Mouse (Mus musculus) gastrocnemius, adult 8-10 months (tissue): Measurements from ENCODE around the gene Pds5a. TPM values are rescaled to one million over a fixed set of nuclear protein-coding genes. Genes with fewer than 3 reads are reported as not detected.
A peak's percentile ranks its signal among the peaks of the same experiment; 100 is the strongest.
"Not testable (repeated sequence)": the region's sequence is repeated elsewhere in the genome, so short reads cannot be mapped to it uniquely, and the experiment has no call there.

Experiments used
- DNase-seq, 2 experiments: peaks; one replicate each; pipeline ENCODE4 v3.0.0; 2022; ENCODE audit warnings: low spot score in 2 of 2
- total RNA-seq, 4 experiments: library from RNA; stranded (reverse); gene quantifications; 2 replicates each; pipeline ENCODE4 v1.2.4; 2022

Pds5a gene
- total RNA-seq, 4 experiments from 2014 or later = 37.4 to 55.3 (median 41.5) TPM

DNA sequence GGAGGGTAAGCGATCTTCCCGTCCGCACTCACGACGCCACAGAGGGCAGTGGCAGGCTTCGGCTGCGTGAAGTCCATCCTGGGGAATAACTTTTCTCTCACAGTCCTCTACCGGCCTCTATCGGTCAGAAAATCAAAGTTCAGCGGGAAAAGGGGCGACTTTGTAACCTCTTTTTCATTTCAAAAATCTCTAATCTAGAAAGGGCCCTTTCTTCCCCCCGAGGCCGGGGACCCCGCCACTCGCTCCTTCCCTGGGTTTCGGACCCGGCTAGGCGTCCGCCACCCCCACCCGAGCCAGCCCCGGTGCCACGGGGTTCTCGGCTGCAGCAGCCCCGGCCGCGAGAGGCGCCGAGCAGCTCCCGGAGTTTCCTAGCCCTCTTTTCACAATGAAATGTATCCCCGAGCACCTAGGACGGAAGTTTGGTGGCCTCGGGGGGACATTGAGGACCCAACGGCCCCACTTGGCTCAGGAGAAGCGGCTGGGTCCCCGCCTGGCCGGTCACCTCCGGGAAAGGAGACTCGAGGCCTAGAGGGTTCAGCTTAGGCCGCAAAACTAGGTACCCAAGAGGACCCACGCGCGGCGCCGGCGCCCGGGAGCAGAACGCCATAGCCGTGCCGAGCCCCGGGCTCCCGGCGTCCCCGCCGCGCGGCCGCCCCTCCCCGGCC lies 1.1 kb downstream of the Pds5a start:
- peak; percentile 41 to 52 for DNase-seq

DNA sequence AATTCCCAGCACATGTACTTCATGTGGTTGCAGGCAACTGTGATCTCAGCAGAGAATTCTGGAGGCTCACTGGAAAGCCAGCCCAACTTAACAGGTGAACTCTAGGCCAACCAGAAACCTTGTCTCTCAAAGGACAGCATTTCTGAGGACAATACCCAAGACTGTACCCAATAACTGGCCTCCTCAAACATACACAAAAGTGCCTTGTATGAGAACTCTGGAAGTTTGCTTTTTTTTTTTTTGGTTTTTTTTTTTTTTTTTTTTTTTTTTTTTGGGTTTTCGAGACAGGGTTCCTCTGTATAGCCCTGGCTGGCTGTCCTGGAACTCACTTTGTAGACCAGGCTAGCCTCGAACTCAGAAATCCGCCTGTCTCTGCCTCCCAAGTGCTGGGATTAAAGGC lies 4.0 kb downstream of the Pds5a start:
- DNase-seq = not testable (repeated sequence)

DNA sequence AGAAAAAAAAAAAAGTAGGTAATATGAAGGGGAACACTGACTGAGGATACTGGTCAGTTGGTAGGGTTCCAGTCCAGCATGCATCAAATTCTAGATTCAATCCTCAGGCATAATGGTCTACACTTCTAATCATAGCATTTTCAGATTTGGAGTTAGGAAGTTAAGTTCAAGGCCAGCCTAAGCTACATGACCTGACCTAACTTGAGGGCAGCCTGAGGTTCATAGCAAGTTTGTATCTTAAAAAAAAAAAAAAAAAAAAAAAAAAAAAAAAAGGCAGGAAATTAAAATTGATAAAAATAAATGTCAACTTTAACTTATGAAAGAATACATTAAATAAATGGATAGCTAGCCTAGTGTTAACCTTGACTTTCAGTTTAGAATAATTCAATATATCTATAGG lies 5.1 kb downstream of the Pds5a start:
- DNase-seq = no peak

DNA sequence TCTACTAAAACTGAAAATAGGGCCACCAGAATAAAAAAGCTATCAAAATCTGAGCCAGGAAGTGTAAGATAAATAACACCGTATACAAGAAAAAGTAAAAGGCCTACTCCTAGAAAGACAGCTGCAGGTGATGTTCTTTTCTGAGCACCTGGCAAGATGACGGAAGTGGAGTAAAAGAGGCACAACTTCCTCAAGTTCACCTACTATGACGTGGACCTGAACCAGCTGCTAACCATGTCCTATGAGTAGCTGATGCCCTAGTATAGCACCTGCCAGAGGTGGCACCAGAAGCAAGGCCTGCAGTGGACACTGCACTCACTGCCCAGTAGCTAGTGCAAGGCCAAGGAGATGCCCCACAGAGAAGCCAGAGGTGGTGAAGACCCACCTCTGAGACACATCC lies 9.3 kb downstream of the Pds5a start:
- DNase-seq = no peak

DNA sequence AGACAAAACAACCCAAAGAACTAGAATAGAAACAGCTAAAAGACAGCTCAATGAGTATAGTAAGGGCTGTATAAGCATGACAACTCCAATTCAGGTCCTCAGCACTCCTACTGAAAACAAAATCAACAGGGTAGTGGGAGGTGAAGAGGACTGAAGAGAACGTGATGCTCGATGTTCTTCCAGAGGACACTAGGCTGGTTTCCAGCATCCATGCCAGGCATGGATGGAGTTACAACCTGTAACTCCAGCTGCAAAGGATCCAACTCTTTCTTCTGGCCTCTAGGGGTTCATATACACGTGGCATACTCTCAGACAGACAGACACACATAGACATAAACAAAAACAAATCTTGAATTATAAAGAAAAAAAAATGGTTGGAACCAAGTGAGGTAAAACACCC lies 11.3 kb downstream of the Pds5a start:
- peak; percentile 15 to 20 for DNase-seq

DNA sequence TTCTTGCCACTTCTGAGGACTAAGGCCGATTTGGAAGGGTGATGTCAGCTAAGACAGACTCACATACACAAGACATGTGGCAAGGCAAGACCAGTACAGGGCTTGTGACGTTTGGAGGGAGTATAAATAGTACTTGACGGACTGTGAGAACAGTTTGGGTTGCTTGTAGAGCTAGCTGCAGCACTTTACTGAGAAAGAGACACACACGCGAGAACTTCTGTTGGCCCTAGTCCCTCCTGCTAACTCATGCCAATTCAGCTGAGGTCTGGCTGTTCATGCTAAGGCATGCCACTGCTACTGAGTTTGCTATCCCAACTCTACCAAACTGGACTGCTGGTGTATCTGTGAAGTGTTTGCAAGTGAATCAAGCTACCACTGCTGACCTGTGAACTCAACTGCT lies 19.2 kb downstream of the Pds5a start:
- DNase-seq = peak; percentile 36 to 47

DNA sequence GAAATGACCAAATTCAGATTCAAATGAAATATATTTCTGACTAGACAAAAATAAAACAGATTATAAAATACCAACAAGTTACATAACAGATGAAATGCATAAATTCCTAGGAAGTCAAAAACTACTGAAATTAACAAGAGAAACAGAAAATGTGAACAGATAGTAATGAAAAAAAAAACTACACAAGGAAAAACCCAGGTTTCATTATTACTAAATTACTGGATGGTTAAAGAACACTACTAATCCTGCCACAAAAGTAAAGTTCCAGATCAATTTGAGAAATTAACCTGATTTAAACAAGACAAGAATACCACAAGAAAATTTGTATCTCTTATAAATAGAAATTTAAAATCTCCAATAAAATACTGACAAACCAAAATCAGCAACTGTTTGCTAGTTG lies 25.9 kb downstream of the Pds5a start:
- DNase-seq = no peak

DNA sequence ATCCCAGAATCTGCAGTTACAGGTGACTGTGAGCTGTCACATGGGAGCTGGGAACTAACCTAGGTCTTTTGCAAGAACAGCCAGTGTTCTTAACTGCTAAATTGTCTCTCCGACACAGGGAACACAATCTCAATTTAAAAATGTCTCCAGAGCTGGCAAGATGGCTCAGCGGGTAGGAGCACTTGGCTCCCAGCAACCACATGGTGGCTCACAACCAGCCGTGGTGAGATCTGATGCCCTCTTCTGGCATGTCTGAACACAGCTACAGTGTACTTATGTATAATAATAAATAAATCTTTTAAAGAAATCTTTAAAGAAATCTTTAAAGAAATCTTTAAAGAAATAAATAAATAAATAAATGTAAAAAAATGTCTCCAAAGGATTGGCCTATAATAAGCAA lies 30.4 kb downstream of the Pds5a start:
- DNase-seq = no peak

DNA sequence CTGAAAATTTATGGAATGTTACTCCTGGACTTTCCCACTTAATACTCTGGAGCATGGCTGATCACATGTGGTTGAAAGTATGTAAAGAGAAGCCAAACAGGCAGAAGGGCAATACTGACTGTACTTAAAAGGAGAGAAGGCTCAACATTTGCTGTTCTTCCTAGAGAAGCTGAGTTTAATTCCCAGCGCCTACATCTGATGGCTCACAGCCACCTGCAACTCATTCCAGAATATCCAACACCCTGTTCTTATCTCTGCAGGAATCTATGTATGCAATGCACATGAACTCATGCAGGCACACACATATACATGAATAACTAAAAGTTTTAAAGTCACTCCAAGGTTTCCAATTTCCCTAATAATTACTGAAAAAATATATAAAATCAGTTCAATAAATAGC lies 32.7 kb downstream of the Pds5a start:
- DNase-seq = no peak

DNA sequence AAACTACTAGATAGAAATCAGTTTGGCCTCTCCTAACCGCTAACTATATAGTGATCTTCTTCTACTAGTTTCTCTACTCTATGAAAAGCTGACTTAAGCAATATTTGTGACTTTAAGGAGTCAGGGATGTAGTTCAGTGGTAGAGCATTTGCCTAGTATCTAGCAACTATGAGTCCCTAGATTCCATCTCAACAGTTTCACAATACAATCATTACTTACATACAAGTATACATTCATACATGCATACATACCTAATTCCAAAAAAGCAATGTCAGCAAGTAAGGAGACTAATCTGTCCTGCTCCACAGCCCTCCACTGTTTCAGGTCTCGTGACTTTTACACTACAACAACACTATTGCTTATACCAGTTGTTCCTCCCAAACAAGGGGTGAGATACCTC lies 36.1 kb downstream of the Pds5a start:
- DNase-seq = no peak

DNA sequence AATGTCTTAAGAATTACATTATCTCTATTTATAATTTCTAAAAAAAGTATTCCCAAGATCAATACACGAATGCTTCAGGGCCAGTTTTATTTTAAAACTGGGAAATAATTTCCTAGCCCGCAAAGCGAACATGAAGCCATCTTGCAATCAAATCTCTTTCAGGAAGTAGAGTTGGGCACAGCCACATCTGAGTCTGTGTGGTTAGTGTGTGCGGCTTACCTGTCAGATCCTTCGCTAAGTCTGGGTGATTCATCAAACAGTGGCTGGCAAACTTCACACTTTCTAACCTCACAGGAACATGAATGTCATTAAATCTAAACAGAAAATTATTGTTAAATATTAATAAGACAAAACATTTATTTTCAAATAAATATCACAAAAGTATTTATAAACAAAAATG lies 44.3 kb downstream of the Pds5a start:
- DNase-seq = no peak

DNA sequence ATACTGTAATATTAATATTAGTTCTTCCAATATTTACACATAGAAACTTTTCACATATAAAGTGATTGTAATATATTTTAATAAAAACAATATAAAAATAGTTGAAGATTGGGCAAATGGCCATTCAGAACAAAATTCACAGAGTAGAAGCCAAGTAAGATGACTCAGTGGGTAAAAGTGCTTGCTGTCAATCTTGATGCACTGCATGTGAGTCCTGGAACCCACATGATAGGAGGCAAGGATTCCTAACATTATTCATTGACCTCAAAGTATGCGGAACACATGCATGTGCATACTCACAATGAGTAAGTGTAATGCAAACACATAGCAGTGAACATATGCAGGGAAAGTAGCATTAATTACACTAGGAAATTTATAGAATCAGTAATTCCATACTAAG lies 59.2 kb downstream of the Pds5a start:
- no peak for DNase-seq

DNA sequence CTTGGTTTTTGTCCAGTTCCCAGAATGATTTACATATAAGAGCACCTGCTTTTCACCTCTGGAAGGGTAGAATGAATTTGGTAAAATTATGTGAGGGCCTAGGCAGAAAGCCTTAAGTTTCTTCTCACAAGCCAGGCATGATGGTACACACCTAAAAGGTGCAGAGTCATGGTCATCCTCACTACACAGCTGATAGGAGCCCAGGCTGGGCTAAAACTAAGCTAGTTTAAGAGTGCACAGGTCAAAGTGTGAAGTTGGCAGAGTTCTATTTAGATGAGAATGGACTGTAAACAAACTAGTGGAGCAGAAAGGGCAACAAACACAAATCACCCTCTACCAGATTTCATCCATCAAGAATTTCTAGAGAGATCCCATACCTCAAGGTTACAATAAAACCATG lies 73.7 kb downstream of the Pds5a start:
- DNase-seq = no peak

DNA sequence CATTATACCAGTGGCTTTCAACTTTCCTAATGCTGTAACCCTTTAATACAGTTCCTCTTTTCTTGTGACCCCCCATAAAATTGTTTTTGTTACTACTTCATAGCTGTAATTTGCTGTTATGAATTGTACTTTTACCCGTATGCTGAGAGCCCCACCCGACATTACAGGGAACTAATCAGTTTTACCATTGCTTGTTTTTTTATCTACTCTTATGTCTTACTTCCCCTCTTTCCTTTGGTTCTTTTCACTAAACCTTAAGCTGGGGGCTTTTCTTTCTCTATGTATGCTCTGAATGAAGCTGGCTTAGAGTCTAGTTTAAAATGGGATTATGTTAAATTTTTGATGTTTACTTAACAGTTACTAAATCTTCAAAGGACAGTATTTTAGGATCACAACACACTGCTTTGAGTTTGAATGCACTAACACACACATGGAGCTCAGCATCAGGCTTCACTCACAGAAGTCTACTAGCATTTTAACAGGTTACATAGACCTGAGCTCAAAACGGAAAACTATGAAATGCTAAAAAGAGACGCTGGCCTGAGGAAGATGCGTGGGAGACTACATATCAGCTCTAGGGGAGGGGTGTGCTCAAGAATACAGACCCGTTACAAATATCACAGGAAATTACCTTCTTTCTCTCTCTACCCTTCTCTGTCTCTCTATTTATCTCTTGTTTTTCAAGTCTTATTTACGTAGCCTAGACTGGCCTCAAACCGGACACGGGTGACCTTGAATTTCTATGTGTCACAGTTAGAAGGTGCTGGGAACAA lies 84.7 kb downstream of the Pds5a start:
- no peak for DNase-seq

DNA sequence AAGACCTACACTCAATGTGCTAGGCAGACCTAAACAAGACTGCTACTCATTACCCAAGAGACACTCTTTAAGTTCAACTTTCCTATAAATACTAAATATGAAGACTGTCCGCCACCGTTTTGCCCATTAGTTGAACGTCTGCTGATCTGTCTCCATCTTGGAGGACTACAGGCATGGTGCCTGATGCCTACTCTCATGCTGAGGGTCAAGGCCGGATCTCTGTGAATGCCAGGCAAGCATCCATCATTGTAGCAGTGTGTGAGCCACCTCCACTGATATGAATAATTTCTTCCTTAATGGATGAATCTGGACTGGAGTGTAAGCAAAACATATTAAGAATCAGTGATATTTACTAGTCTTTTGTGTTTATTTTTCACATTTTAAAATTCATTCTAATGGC lies 87.5 kb downstream of the Pds5a start:
- no peak for DNase-seq

DNA sequence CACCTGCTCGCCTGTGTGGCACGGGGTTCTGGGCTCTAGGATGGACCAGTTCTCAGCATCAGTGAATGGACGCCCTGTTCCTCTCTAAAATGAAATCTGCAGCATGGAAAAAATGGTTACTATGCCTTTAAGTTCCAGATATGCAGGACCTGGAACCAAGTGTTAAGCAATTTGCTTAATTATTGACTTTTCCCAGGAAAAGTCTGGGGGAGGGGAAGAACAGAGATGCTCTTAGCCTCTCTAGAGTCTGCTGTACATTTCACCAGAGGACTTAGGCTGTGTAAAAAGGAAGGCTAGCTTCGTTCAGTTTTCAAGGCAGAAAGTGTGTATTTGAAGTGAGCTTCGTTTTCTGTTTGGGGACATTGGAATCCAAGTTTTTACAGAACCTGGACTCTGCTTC lies 88.3 kb downstream of the Pds5a start:
- no peak for DNase-seq

DNA sequence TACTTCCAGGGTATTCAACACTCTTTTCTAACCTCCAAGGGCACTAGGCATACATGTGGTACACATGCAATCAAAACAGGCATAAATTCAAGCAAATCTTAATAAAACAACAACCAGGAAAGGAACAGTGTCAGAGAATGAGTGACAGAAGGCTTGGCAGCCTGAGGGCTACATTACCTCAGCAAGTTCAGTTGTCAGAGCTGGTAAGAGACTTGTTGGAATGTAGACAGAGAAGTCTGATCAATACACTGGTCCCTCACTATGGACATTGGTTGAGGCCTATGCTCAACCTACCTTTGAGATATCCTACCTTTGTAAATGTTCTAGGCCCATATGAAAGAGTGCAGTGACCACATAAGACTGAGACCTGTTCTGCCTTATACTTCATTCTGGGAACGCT lies 91.3 kb downstream of the Pds5a start:
- DNase-seq = no peak

DNA sequence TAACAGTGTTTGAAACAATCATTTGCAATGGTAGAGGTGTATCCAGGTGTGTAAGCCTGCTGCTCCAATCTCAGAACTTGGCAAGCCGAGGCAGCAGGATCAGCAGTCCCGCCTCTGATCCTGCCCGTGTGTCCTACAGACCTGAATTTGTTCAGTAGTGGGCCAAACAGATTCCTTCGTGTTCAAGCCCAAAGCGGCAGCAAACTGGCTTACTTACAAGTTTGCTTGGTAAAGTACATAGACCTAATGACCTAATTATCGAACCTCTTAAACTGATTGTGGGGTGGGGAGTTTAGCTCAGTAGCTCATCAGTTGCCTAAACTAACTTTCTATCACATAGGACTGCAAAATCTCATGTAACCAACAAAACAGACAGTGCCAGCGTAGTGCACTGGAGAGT lies 98.4 kb downstream of the Pds5a start:
- DNase-seq = no peak

DNA sequence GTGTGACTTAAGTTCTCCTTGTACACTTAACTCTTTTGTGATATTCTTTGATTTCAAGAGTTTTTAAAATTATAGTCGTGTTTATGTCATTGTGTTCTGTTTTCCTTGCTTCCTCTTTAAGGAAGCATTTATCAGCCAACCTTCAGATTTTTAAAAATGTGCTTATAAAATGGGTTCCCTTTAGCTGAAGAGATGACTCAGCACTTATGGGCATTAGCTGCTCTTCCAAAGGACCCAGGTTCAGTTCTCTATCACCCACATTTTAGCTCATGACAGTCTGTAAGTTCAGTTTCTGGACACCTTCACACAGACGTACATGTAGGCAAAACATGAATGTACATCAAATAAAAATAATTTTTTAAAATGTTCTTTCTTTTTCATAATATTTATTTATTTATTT lies 105.7 kb downstream of the Pds5a start:
- DNase-seq = no peak

DNA sequence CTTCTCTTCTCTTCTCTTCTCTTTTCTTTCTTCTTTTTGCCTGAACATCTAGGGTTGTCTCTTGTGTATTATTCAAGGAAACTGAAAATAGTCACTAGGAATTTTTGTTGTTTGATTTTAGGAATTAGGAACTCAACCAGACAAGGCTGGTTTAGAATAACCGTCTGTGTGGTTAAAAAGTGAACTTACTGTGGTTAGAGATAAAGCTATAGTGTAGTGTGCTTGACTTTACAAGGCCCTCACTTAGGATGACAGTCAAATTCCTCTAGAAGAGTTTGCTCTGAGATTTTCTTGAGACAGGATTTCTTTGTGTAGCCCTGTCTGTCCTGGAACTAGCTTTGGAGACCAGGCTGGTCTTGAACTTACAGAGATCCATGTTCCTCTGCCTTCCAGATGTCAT lies 107.9 kb downstream of the Pds5a start:
- no peak for DNase-seq

DNA sequence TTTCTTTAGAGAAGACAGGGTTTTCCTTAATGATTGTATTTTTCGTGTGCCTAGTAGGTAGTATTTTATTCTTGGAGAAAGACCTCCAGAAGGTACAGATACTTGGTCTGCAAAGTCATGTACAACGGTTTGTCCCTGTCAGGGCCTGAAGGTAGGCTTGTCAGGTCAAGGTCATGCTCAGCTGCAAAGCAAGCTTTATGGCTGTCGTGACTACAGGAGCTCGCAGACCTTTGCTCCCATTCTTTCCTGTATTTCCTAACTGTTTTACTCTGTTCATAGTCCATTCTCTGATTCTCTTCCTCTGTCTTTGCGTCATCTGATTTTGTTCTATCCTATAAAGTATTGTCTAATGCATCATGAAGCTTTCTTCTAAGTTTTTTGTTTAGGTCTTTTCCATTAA lies 111.8 kb downstream of the Pds5a start:
- DNase-seq = no peak

DNA sequence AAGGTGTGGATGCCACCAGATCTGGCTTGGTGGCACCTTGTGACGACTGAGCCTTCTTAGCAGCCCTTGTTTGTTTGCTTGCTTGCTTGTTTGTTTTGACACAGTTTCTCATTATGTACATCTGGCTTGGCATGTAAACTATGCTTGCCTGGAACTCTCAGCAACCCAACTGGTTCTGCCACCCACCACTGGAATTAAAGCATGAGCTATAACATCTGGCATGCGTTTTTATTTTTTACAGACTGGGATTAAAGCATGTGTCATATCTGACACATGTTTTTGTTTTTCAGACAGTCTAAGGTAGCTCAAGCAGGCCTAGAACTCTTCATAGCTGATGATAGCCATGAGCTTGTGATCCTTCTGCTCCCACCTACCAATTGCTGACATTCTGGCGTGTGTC lies 119.5 kb downstream of the Pds5a start:
- DNase-seq = no peak

DNA sequence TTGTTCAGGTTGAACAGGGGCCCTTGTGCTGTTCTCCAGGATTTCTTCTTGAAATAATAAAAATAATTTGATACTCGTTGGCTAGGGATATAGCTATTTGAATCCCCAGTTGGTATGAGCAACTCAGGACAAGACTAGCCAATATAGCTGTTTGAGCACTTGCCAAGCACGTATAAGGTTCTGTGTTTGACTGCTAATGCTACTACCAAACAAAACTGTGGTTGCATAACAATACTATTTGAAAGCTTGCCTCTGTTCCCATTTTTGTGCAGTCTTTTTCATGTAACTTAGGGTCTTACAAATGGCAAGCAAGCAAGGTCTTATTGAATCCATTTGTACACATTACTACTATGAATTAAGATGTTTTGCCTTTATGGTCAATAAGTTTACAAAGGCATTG lies 122.2 kb downstream of the Pds5a start:
- DNase-seq = no peak
